Mouse (Mus musculus): Measurements from ENCODE around the gene Strip2. TPM values are rescaled to one million over a fixed set of nuclear protein-coding genes. Genes with fewer than 3 reads are reported as not detected.

Strip2 gene
- polyA plus RNA-seq, 1 experiment from 2014 or later: 1.3 TPM

DNA sequence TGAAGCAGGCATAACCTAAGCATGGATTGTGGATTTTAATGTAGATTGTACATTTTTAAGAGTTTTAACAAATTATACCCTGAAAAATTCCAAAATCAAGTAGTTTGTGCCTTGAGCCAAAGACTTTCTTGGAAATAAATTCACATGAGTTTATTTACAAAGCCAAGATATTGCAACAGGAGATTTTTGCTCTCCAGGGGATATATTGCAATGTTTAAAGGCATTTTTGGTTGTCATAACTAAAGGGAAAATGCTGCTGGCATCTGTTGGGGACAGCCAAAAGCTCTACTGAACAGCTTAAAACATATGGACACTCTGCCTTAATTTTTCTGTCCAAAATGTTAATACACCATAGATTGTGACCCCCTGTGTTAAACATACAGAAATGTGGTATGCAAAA lies 2.7 kb upstream of the Strip2 start:
- Histone ChIP-seq H3K9me3 (ENCODE audit: control insufficient read depth, low read depth, low read length) (no peaks in the 10 kb centered on the region), H3K27ac (ENCODE audit: low read length) (no peak overlapping the region), H3K4me1 (ENCODE audit: control insufficient read depth, insufficient read depth, low read length) (0 out of 2 replicates have a peak, but pooled peaks cover 4% of the 10 kb centered on the region), H3K27me3 (ENCODE audit: control insufficient read depth, insufficient read depth, low read length) (peaks cover 7% of the 10 kb centered on the region; the same call in 1 of the 2 replicates), H3K4me3 (ENCODE audit: low read depth, low read length) (no peak overlapping the region), H3K36me3 (ENCODE audit: control insufficient read depth, insufficient read depth, low read length) (no peaks in the 10 kb centered on the region), H3K4me2 (replicated peaks; ENCODE audit: low read depth, low read length) (no peak overlapping the region), H3K9ac (replicated peaks; ENCODE audit: low read depth, low read length) (no peak overlapping the region)
- ATAC-seq (ENCODE audit: insufficient number of reproducible peaks, insufficient read depth, low FRiP score, low read depth): no peak

- ATAC-seq (ENCODE audit: insufficient number of reproducible peaks, insufficient read depth, low FRiP score, low read depth): no peak
- Histone ChIP-seq H3K9ac (replicated peaks; ENCODE audit: low read depth, low read length) (no peak overlapping the region), H3K4me1 (ENCODE audit: control insufficient read depth, insufficient read depth, low read length) (0 out of 2 replicates have a peak, but pooled peaks cover 4% of the 10 kb centered on the region), H3K4me3 (ENCODE audit: low read depth, low read length) (no peak overlapping the region), H3K27ac (ENCODE audit: low read length) (no peak overlapping the region), H3K27me3 (ENCODE audit: control insufficient read depth, insufficient read depth, low read length) (peaks cover 7% of the 10 kb centered on the region; the same call in 1 of the 2 replicates), H3K9me3 (ENCODE audit: control insufficient read depth, low read depth, low read length) (no peaks in the 10 kb centered on the region), H3K36me3 (ENCODE audit: control insufficient read depth, insufficient read depth, low read length) (no peaks in the 10 kb centered on the region), H3K4me2 (replicated peaks; ENCODE audit: low read depth, low read length) (no peak overlapping the region; the same call in 1 of the 2 replicates)
- 34% methylated on average over 9 of the region's 9 CpGs for WGBS
Measured at GRCm38 (mm10) chr6:29915836-29916235, 976 bp upstream of the Strip2 start.

GRCm38 (mm10) chr6:29917383-29917720 lies 540 bp downstream of the Strip2 start:
- under 1% methylated on average over 21 of the region's 21 CpGs for WGBS
- Histone ChIP-seq H3K27me3 (ENCODE audit: control insufficient read depth, insufficient read depth, low read length) (peaks cover 7% of the 10 kb centered on the region; the same call in 1 of the 2 replicates), H3K4me1 (ENCODE audit: control insufficient read depth, insufficient read depth, low read length) (0 out of 2 replicates have a peak, but pooled peaks cover 4% of the 10 kb centered on the region), H3K27ac (ENCODE audit: low read length) (no peak overlapping the region), H3K36me3 (ENCODE audit: control insufficient read depth, insufficient read depth, low read length) (no peaks in the 10 kb centered on the region), H3K9me3 (ENCODE audit: control insufficient read depth, low read depth, low read length) (no peaks in the 10 kb centered on the region), H3K4me3 (ENCODE audit: low read depth, low read length) (peak overlapping the region; percentile 65), H3K4me2 (replicated peaks; ENCODE audit: low read depth, low read length) (peak overlapping the region; percentile 98), H3K9ac (replicated peaks; ENCODE audit: low read depth, low read length) (peak overlapping the region; percentile 30; the same call in 1 of the 2 replicates)
- peak; percentile 64 for ATAC-seq (ENCODE audit: insufficient number of reproducible peaks, insufficient read depth, low FRiP score, low read depth)

DNA sequence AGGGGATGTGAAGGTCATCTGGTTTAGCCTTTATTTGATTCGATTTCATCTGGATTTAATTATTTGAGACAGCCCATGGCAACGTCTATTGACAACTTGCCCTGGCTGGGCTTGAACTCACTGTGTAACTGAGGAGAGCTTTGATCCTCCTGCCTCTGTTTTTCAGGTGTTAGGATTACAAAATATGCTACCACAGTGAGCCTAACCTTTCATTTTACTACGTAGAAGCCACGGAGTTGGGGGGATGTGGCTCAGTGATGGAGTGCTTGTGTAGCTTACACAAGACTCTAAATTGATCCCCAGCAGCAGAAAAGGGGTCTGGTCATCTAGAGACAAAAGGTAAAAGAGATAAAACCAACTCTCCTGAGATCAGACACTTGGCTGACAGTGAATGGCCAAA lies 1.1 kb downstream of the Strip2 start:
- no peak for ATAC-seq (ENCODE audit: insufficient number of reproducible peaks, insufficient read depth, low FRiP score, low read depth)
- Histone ChIP-seq H3K4me2 (replicated peaks; ENCODE audit: low read depth, low read length) (0 out of 2 replicates have a peak overlapping the region, but pooled peaks have one; percentile 98), H3K9me3 (ENCODE audit: control insufficient read depth, low read depth, low read length) (no peaks in the 10 kb centered on the region), H3K27ac (ENCODE audit: low read length) (no peak overlapping the region), H3K27me3 (ENCODE audit: control insufficient read depth, insufficient read depth, low read length) (peaks cover 7% of the 10 kb centered on the region; the same call in 1 of the 2 replicates), H3K4me1 (ENCODE audit: control insufficient read depth, insufficient read depth, low read length) (0 out of 2 replicates have a peak, but pooled peaks cover 4% of the 10 kb centered on the region), H3K36me3 (ENCODE audit: control insufficient read depth, insufficient read depth, low read length) (no peaks in the 10 kb centered on the region), H3K9ac (replicated peaks; ENCODE audit: low read depth, low read length) (no peak overlapping the region), H3K4me3 (ENCODE audit: low read depth, low read length) (peak overlapping the region; percentile 65; the same call in 1 of the 2 replicates)
- 50% methylated on average over 4 of the region's 4 CpGs for WGBS

GRCm38 (mm10) chr6:29923501-29923900 lies 6.7 kb downstream of the Strip2 start:
- Histone ChIP-seq H3K27me3 (ENCODE audit: control insufficient read depth, insufficient read depth, low read length) (no peaks in the 10 kb centered on the region), H3K4me1 (ENCODE audit: control insufficient read depth, insufficient read depth, low read length) (no peaks in the 10 kb centered on the region), H3K9me3 (ENCODE audit: control insufficient read depth, low read depth, low read length) (no peaks in the 10 kb centered on the region), H3K9ac (replicated peaks; ENCODE audit: low read depth, low read length) (no peak overlapping the region), H3K4me3 (ENCODE audit: low read depth, low read length) (no peak overlapping the region), H3K4me2 (replicated peaks; ENCODE audit: low read depth, low read length) (no peak overlapping the region), H3K27ac (ENCODE audit: low read length) (no peak overlapping the region), H3K36me3 (ENCODE audit: control insufficient read depth, insufficient read depth, low read length) (no peaks in the 10 kb centered on the region)
- WGBS: 71% methylated on average over 4 of the region's 4 CpGs
- no peak for ATAC-seq (ENCODE audit: insufficient number of reproducible peaks, insufficient read depth, low FRiP score, low read depth)

GRCm38 (mm10) chr6:29925594-29926219 lies 8.9 kb downstream of the Strip2 start:
- Histone ChIP-seq H3K27me3 (ENCODE audit: control insufficient read depth, insufficient read depth, low read length) (no peaks in the 10 kb centered on the region), H3K4me3 (ENCODE audit: low read depth, low read length) (no peak overlapping the region), H3K9ac (replicated peaks; ENCODE audit: low read depth, low read length) (no peak overlapping the region), H3K4me2 (replicated peaks; ENCODE audit: low read depth, low read length) (no peak overlapping the region), H3K4me1 (ENCODE audit: control insufficient read depth, insufficient read depth, low read length) (no peaks in the 10 kb centered on the region), H3K27ac (ENCODE audit: low read length) (no peak overlapping the region), H3K36me3 (ENCODE audit: control insufficient read depth, insufficient read depth, low read length) (no peaks in the 10 kb centered on the region), H3K9me3 (ENCODE audit: control insufficient read depth, low read depth, low read length) (no peaks in the 10 kb centered on the region)
- no peak for ATAC-seq (ENCODE audit: insufficient number of reproducible peaks, insufficient read depth, low FRiP score, low read depth)
- 74% methylated on average over 6 of the region's 6 CpGs for WGBS

DNA sequence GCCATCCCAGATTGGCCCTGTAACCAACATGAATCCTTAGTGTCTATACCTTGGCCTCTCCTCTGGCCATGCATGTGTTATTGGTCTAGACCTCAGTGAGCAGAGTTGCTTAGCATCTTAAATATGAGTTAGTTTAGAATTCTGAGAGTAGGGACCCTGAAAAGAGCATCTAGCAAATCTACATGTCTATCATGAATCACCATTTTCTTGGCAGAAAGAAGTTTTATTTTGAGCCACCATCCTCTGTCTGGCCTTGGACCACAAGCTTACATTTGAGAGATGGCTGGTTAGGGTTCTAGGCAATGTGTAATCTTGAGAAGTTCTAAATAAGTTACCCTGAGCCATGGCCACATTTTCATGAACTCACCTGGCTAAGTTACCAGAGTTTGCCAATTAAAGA lies 13.3 kb downstream of the Strip2 start:
- no peaks in the 10 kb centered on the region for H3K4me1 ChIP-seq (ENCODE audit: control insufficient read depth, insufficient read depth, low read length)
- H3K27me3 ChIP-seq (ENCODE audit: control insufficient read depth, insufficient read depth, low read length): no peaks in the 10 kb centered on the region
- no peaks in the 10 kb centered on the region for H3K36me3 ChIP-seq (ENCODE audit: control insufficient read depth, insufficient read depth, low read length)
- H3K4me2 ChIP-seq (replicated peaks; ENCODE audit: low read depth, low read length): no peak overlapping the region
- ATAC-seq (ENCODE audit: insufficient number of reproducible peaks, insufficient read depth, low FRiP score, low read depth): no peak
- no peak overlapping the region for H3K27ac ChIP-seq (ENCODE audit: low read length)
- no peak overlapping the region for H3K4me3 ChIP-seq (ENCODE audit: low read depth, low read length)
- H3K9me3 ChIP-seq (ENCODE audit: control insufficient read depth, low read depth, low read length): no peaks in the 10 kb centered on the region
- no peak overlapping the region for H3K9ac ChIP-seq (replicated peaks; ENCODE audit: low read depth, low read length)

- Histone ChIP-seq H3K27ac (ENCODE audit: low read length) (no peak overlapping the region), H3K4me3 (ENCODE audit: low read depth, low read length) (no peak overlapping the region), H3K9me3 (ENCODE audit: control insufficient read depth, low read depth, low read length) (no peaks in the 10 kb centered on the region), H3K4me2 (replicated peaks; ENCODE audit: low read depth, low read length) (no peak overlapping the region), H3K4me1 (ENCODE audit: control insufficient read depth, insufficient read depth, low read length) (no peaks in the 10 kb centered on the region), H3K27me3 (ENCODE audit: control insufficient read depth, insufficient read depth, low read length) (no peaks in the 10 kb centered on the region), H3K9ac (replicated peaks; ENCODE audit: low read depth, low read length) (no peak overlapping the region), H3K36me3 (ENCODE audit: control insufficient read depth, insufficient read depth, low read length) (no peaks in the 10 kb centered on the region)
- 73% methylated on average over 6 of the region's 6 CpGs for WGBS
- no peak for ATAC-seq (ENCODE audit: insufficient number of reproducible peaks, insufficient read depth, low FRiP score, low read depth)
Measured at GRCm38 (mm10) chr6:29930665-29931064, 13.9 kb downstream of the Strip2 start.

DNA sequence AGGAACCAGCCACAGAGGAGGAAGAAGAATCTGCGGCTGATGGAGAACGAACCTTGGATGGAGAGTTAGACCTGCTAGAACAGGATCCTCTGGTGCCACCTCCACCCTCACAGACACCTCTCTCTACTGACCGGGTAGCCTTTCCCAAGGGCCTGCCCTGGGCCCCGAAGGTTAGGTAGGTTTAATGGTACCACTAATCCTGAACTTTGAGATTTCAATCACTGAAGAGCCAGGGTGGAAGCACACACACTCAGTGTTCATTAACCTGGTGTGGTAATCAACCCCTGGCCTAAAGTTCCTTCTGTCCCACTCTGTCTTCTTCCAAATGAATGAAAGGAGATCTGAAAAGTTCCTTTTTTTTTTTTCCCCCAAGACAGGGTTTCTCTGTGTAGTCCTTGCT lies 14.4 kb downstream of the Strip2 start:
- no peak for ATAC-seq (ENCODE audit: insufficient number of reproducible peaks, insufficient read depth, low FRiP score, low read depth)
- no peak overlapping the region for H3K4me3 ChIP-seq (ENCODE audit: low read depth, low read length)
- 91% methylated on average over 4 of the region's 4 CpGs for WGBS
- H3K9ac ChIP-seq (replicated peaks; ENCODE audit: low read depth, low read length): no peak overlapping the region
- no peaks in the 10 kb centered on the region for H3K4me1 ChIP-seq (ENCODE audit: control insufficient read depth, insufficient read depth, low read length)
- no peaks in the 10 kb centered on the region for H3K27me3 ChIP-seq (ENCODE audit: control insufficient read depth, insufficient read depth, low read length)
- no peaks in the 10 kb centered on the region for H3K36me3 ChIP-seq (ENCODE audit: control insufficient read depth, insufficient read depth, low read length)
- H3K4me2 ChIP-seq (replicated peaks; ENCODE audit: low read depth, low read length): no peak overlapping the region
- no peaks in the 10 kb centered on the region for H3K9me3 ChIP-seq (ENCODE audit: control insufficient read depth, low read depth, low read length)
- H3K27ac ChIP-seq (ENCODE audit: low read length): no peak overlapping the region

Data from stomach, embryonic 14.5 days (tissue).